Mouse (Mus musculus) ES-Bruce4 (cell line): ENCODE results near the gene Snd1. TPM values are rescaled to one million over a fixed set of nuclear protein-coding genes. Genes with fewer than 3 reads are reported as not detected.

ENCODE experiments used
- H3K27ac ChIP-seq: 2 replicates; pipeline ENCODE4 v1.5.1; 2012; ENCODE audit warnings: low read length, inconsistent platforms; ENCODE audit not compliant: insufficient read depth
- H3K27me3 ChIP-seq: 2 replicates; pipeline ENCODE4 v1.6.1; 2012; ENCODE audit warnings: mild to moderate bottlenecking, low read length, inconsistent platforms; ENCODE audit not compliant: control insufficient read depth, poor library complexity, insufficient read depth, severe bottlenecking
- H3K36me3 ChIP-seq: 2 replicates; pipeline ENCODE4 v1.6.1; 2012; ENCODE audit warnings: inconsistent platforms, mild to moderate bottlenecking, low read length, moderate library complexity; ENCODE audit not compliant: control insufficient read depth, poor library complexity, insufficient read depth, severe bottlenecking
- H3K4me1 ChIP-seq: one replicate; pipeline ENCODE4 v1.8.1; 2011; ENCODE audit warnings: low read length; ENCODE audit not compliant: control insufficient read depth, insufficient read depth
- H3K4me3 ChIP-seq: 2 replicates; pipeline ENCODE4 v1.5.1; 2011; ENCODE audit warnings: low read depth, mild to moderate bottlenecking, low read length
- H3K9ac ChIP-seq: 2 replicates; pipeline ENCODE4 v1.6.1; 2012; ENCODE audit warnings: low read depth, mild to moderate bottlenecking, inconsistent platforms; ENCODE audit not compliant: poor library complexity, severe bottlenecking
- H3K9me3 ChIP-seq: replicated peaks from 2 replicates; pipeline ENCODE4 v1.6.1; 2012; ENCODE audit warnings: mild to moderate bottlenecking, low read length, inconsistent platforms; ENCODE audit not compliant: control insufficient read depth, poor library complexity, insufficient read depth, severe bottlenecking
- CTCF ChIP-seq: IDR thresholded peaks from one replicate; pipeline ENCODE4 v1.8.1; 2011; ENCODE audit warnings: low read depth, low read length
- EP300 ChIP-seq: IDR thresholded peaks from 2 replicates; pipeline ENCODE4 v1.6.1; 2011; ENCODE audit warnings: low read depth, low read length; ENCODE audit not compliant: insufficient read depth
- POLR2A ChIP-seq: IDR thresholded peaks from one replicate; pipeline ENCODE4 v1.8.1; 2011; ENCODE audit warnings: low read length; ENCODE audit not compliant: insufficient read depth
- polyA plus RNA-seq: library from polyadenylated mRNA; stranded (reverse); fragments of >200 nt; gene quantifications from 2 replicates; pipeline ENCODE4 v1.2.4, GENCODE M21; 2011; ENCODE audit warnings: low read depth; ENCODE audit not compliant: missing spikeins, insufficient read depth, insufficient read length

Snd1 gene
- polyA plus RNA-seq, 1 experiment, result 155 TPM

GRCm38 (mm10) chr6:28479865-28480751, 5.2 kb downstream of the Snd1 start:
- Histone ChIP-seq H3K27me3 (no peaks in the 10 kb centered on the region), H3K4me1 (peaks cover 1% of the 10 kb centered on the region), H3K9ac (peak overlapping the region; percentile 78), H3K4me3 (peak overlapping the region; percentile 96), H3K9me3 (no peaks in the 10 kb centered on the region), H3K36me3 (peaks cover 24% of the 10 kb centered on the region), H3K27ac (no peak overlapping the region)
- TF ChIP-seq CTCF (no peak), POLR2A (peak; percentile 83), EP300 (no peak)

- Histone ChIP-seq H3K27ac (no peak overlapping the region), H3K36me3 (peaks cover 28% of the 10 kb centered on the region), H3K27me3 (no peaks in the 10 kb centered on the region), H3K9me3 (no peaks in the 10 kb centered on the region), H3K9ac (peak overlapping the region; percentile 78), H3K4me1 (peaks cover 2% of the 10 kb centered on the region), H3K4me3 (peak overlapping the region; percentile 95)
- TF ChIP-seq CTCF, result no peak
- no peak for TF ChIP-seq EP300
- TF ChIP-seq POLR2A, result no peak
Observed at GRCm38 (mm10) chr6:28480752-28481492, 6.0 kb downstream of the Snd1 start.

- no peak overlapping the region for H3K9ac ChIP-seq
- TF ChIP-seq POLR2A (no peak), CTCF (no peak), EP300 (no peak)
- peaks cover 2% of the 10 kb centered on the region for H3K4me1 ChIP-seq
- H3K4me3 ChIP-seq, result no peak overlapping the region
- peaks cover 39% of the 10 kb centered on the region for H3K36me3 ChIP-seq
- no peaks in the 10 kb centered on the region for H3K27me3 ChIP-seq
- no peaks in the 10 kb centered on the region for H3K9me3 ChIP-seq
- H3K27ac ChIP-seq, result no peak overlapping the region
Observed at GRCm38 (mm10) chr6:28482711-28483315, 7.9 kb downstream of the Snd1 start.

- no peaks in the 10 kb centered on the region for H3K9me3 ChIP-seq
- no peak overlapping the region for H3K4me3 ChIP-seq
- TF ChIP-seq EP300 (no peak), POLR2A (no peak), CTCF (no peak)
- peaks cover 60% of the 10 kb centered on the region for H3K36me3 ChIP-seq
- no peak overlapping the region for H3K27ac ChIP-seq
- H3K4me1 ChIP-seq, result peaks cover 2% of the 10 kb centered on the region
- H3K27me3 ChIP-seq, result no peaks in the 10 kb centered on the region
- H3K9ac ChIP-seq, result no peak overlapping the region
Observed at GRCm38 (mm10) chr6:28486008-28486407, 11.1 kb downstream of the Snd1 start.

- H3K27ac ChIP-seq, result no peak overlapping the region
- no peak overlapping the region for H3K4me3 ChIP-seq
- peaks cover 60% of the 10 kb centered on the region for H3K36me3 ChIP-seq
- H3K9ac ChIP-seq, result no peak overlapping the region
- H3K9me3 ChIP-seq, result no peaks in the 10 kb centered on the region
- H3K4me1 ChIP-seq, result peaks cover 2% of the 10 kb centered on the region
- TF ChIP-seq EP300, result no peak
- no peak for TF ChIP-seq POLR2A
- TF ChIP-seq CTCF, result no peak
- H3K27me3 ChIP-seq, result no peaks in the 10 kb centered on the region
Observed at GRCm38 (mm10) chr6:28486471-28486870, 11.5 kb downstream of the Snd1 start.

- H3K27me3 ChIP-seq, result no peaks in the 10 kb centered on the region
- TF ChIP-seq CTCF (no peak), POLR2A (no peak), EP300 (no peak)
- H3K36me3 ChIP-seq, result peaks cover 59% of the 10 kb centered on the region
- H3K9ac ChIP-seq, result no peak overlapping the region
- H3K9me3 ChIP-seq, result no peaks in the 10 kb centered on the region
- H3K4me3 ChIP-seq, result no peak overlapping the region
- H3K27ac ChIP-seq, result no peak overlapping the region
- peaks cover 2% of the 10 kb centered on the region for H3K4me1 ChIP-seq
Observed at GRCm38 (mm10) chr6:28486905-28487304, 12.0 kb downstream of the Snd1 start.
